Mouse (Mus musculus) embryonic fibroblast, embryonic 13.5 days (primary cell): Measurements from ENCODE around the gene Lmod3.

Source experiments
- CTCF ChIP-seq: IDR thresholded peaks from 2 replicates; pipeline ENCODE4 v1.5.1; 2011; ENCODE audit warnings: mild to moderate bottlenecking, control low read depth, low read length, moderate library complexity, borderline replicate concordance; ENCODE audit not compliant: insufficient read depth
- POLR2A ChIP-seq: IDR thresholded peaks from 2 replicates; pipeline ENCODE4 v1.6.1; 2011; ENCODE audit warnings: low read depth, mild to moderate bottlenecking, control low read depth, low read length, moderate library complexity

GRCm38 (mm10) chr6:97275760-97276159 is 23.2 kb upstream of the Lmod3 start:
- TF ChIP-seq CTCF (no peak), POLR2A (no peak)
